Mouse (Mus musculus) liver, embryonic 14.5 days (tissue): ENCODE measurements around the gene Gpr132. TPM values are rescaled to one million over a fixed set of nuclear protein-coding genes. Genes with fewer than 3 reads are reported as not detected.

Experiments used
- ATAC-seq: fragments of 200-750 bp; cut with Nextera tagmentation; 2 replicates; pipeline ENCODE4 v1.8.0; 2017; ENCODE audit warnings: moderate number of reproducible peaks, mild to moderate bottlenecking, moderate library complexity; ENCODE audit not compliant: insufficient read depth
- DNase-seq, 3 experiments: peaks; one replicate each; pipeline ENCODE4 v3.0.0-alpha.2; 2012 to 2013; ENCODE audit warnings: low read depth in 3 of 3, low spot score in 3 of 3
- H3K27ac ChIP-seq: fragments of 300-500 bp; sonication (generic); 2 replicates; pipeline ENCODE4 v1.5.1; 2014; ENCODE audit warnings: moderate library complexity, mild to moderate bottlenecking, control low read depth, inconsistent platforms
- H3K27me3 ChIP-seq: fragments of 300-500 bp; sonication (generic); 2 replicates; pipeline ENCODE4 v1.6.1; 2014; ENCODE audit warnings: mild to moderate bottlenecking, low read length, moderate library complexity; ENCODE audit not compliant: control insufficient read depth, insufficient read depth
- H3K36me3 ChIP-seq: fragments of 300-500 bp; sonication (generic); replicated peaks from 2 replicates; pipeline ENCODE4 v1.6.1; 2014; ENCODE audit warnings: low read depth; ENCODE audit not compliant: control insufficient read depth, insufficient read depth
- H3K4me1 ChIP-seq, 2 experiments: fragments of 200-500 bp in 1 of 2; fragments of 300-500 bp in 1 of 2; sonication (generic) in 1 of 2; replicated peaks; 2 replicates each; pipeline ENCODE4 v1.6.1; 2012 to 2014; ENCODE audit warnings: antibody characterized with exemption in 1 of 2, inconsistent platforms in 1 of 2, low read length in 1 of 2; ENCODE audit not compliant: control insufficient read depth in 2 of 2, insufficient read depth in 2 of 2
- H3K4me2 ChIP-seq: fragments of 300-500 bp; sonication (generic); 2 replicates; pipeline ENCODE4 v1.6.1; 2014; ENCODE audit warnings: low read depth, mild to moderate bottlenecking, control low read depth, moderate library complexity
- H3K4me3 ChIP-seq, 2 experiments: fragments of 200-500 bp in 1 of 2; fragments of 300-500 bp in 1 of 2; sonication (generic) in 1 of 2; 2 replicates each; pipeline ENCODE4 v1.5.1; 2012 to 2014; ENCODE audit warnings: low read depth in 2 of 2, low read length in 2 of 2, mild to moderate bottlenecking in 2 of 2, control low read depth in 1 of 2, inconsistent platforms in 1 of 2, moderate library complexity in 1 of 2; ENCODE audit not compliant: insufficient read depth in 1 of 2
- H3K9ac ChIP-seq: fragments of 300-500 bp; sonication (generic); replicated peaks from 2 replicates; pipeline ENCODE4 v1.6.1; 2014; ENCODE audit warnings: mild to moderate bottlenecking, control low read depth, moderate library complexity
- H3K9me3 ChIP-seq: fragments of 300-500 bp; sonication (generic); 2 replicates; pipeline ENCODE4 v1.6.1; 2016; ENCODE audit warnings: low read length, mixed read lengths; ENCODE audit not compliant: control insufficient read depth
- CTCF ChIP-seq: IDR thresholded peaks from 2 replicates; pipeline ENCODE4 v1.5.1; 2016; ENCODE audit warnings: antibody characterized with exemption, low read depth, control low read depth
- EP300 ChIP-seq: IDR thresholded peaks from 2 replicates; pipeline ENCODE4 v1.6.1; 2016; ENCODE audit warnings: antibody characterized with exemption, low read depth
- WGBS: fragments of 180-500 bp; shearing (Covaris S2); extraction: QIAGEN DNeasy Blood & Tissue Kit; methylation state at CpG from one replicate; pipeline ENCODE4 v1.1.7; 2014; ENCODE audit not compliant: insufficient replicate concordance; 5-methylcytosine and 5-hydroxymethylcytosine counted together
- polyA plus RNA-seq, 2 experiments: library from polyadenylated mRNA; depleted of rRNA in 1 of 2; stranded (reverse) in 1 of 2; unstranded in 1 of 2; fragments of >200 nt; fragmentation: Nextera tagmentation in 1 of 2; extraction: Ambion mirVana in 1 of 2; gene quantifications; 2 replicates each; pipeline versions ENCODE4 v1.2.1 to v1.2.3; 2012 to 2014

The Gpr132 gene
- polyA plus RNA-seq, 2 experiments = 0.27 to 0.51 TPM

GRCm38 (mm10) chr12:112859930-112860329 lies 8.1 kb downstream of the Gpr132 start:
- no peak for TF ChIP-seq CTCF
- no peak for TF ChIP-seq EP300
- Histone ChIP-seq H3K36me3 (no peaks in the 10 kb centered on the region), H3K4me2 (no peak overlapping the region), H3K27me3 (no peaks in the 10 kb centered on the region), H3K9ac (no peak overlapping the region), H3K27ac (no peak overlapping the region), H3K9me3 (no peaks in the 10 kb centered on the region), H3K4me1 (peaks cover 0 to 1% of the 10 kb centered on the region in 2 experiments; a peak in 1 of 4 replicates), H3K4me3 (no peak overlapping the region; a peak in 1 of 4 replicates)
- ATAC-seq (no peak), DNase-seq (no peak)
- WGBS = 20% methylated on average over 8 of the region's 8 CpGs

- Histone ChIP-seq H3K27me3 (no peaks in the 10 kb centered on the region), H3K4me2 (no peak overlapping the region), H3K9ac (no peak overlapping the region), H3K36me3 (no peaks in the 10 kb centered on the region), H3K9me3 (no peaks in the 10 kb centered on the region), H3K4me3 (no peak overlapping the region), H3K4me1 (peaks cover 0 to 1% of the 10 kb centered on the region in 2 experiments; a peak in 1 of 4 replicates), H3K27ac (no peak overlapping the region)
- no peak for ATAC-seq
- no peak for DNase-seq
- 65% methylated on average over 9 of the region's 9 CpGs for WGBS
- TF ChIP-seq CTCF = no peak
- TF ChIP-seq EP300 = no peak
These were observed 9.3 kb downstream of the Gpr132 start for GRCm38 (mm10) chr12:112858581-112859336.

GRCm38 (mm10) chr12:112857021-112857925 lies 10.8 kb downstream of the Gpr132 start:
- Histone ChIP-seq H3K4me2 (no peak overlapping the region), H3K4me1 (peaks cover 0 to 1% of the 10 kb centered on the region in 2 experiments; a peak in 1 of 4 replicates), H3K27ac (no peak overlapping the region), H3K9me3 (no peaks in the 10 kb centered on the region), H3K27me3 (no peaks in the 10 kb centered on the region), H3K4me3 (no peak overlapping the region), H3K9ac (no peak overlapping the region), H3K36me3 (no peaks in the 10 kb centered on the region)
- TF ChIP-seq CTCF (no peak), EP300 (no peak)
- 48% methylated on average over 9 of the region's 9 CpGs for WGBS
- DNase-seq (no peak), ATAC-seq (no peak)

GRCm38 (mm10) chr12:112856338-112856737 lies 11.7 kb downstream of the Gpr132 start:
- Histone ChIP-seq H3K27me3 (no peaks in the 10 kb centered on the region), H3K27ac (no peak overlapping the region), H3K36me3 (no peaks in the 10 kb centered on the region), H3K9ac (no peak overlapping the region), H3K4me2 (no peak overlapping the region), H3K4me1 (peaks cover 0 to 1% of the 10 kb centered on the region in 2 experiments; a peak in 1 of 4 replicates), H3K9me3 (no peaks in the 10 kb centered on the region), H3K4me3 (no peak overlapping the region)
- 64% methylated on average over 3 of the region's 3 CpGs for WGBS
- ATAC-seq (no peak), DNase-seq (no peak)
- TF ChIP-seq CTCF (no peak), EP300 (no peak)
